Comparison of ENCODE assay signal across 18 mouse cellular contexts in the genomic region with DNA sequence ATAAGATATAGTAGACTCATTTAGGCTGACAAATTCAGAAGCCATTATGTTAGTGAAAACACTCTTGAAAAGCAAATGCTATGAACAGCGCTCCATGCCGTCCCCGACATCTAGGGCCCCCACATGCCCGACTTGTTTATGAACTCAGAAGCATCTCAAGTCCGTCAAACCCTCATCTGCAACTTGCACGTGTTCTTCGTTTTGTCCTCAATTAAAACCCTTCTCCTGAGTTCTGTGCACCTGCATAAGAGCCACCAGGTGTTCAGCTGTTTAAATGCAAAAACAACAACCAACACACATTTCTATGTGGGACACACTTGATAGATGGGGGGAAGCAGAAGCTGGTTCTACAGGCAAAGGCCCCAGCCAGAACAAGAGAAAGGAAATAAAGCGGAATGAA.
"Had no signal": no experiment of that assay in that cellular context is flagged by ENCODE, and none has a peak within 500 bp of the region (broad histone marks: within the 10 kb centered on the region; RNA-seq: fewer than 3 reads in every experiment).

No protein-coding gene starts in this region.

- H3K9ac ChIP-seq: liver, embryonic 13.5 days; neural tube, embryonic 12.5 days; neural tube, embryonic 15.5 days; stomach, embryonic 15.5 days had no signal

- H3K27me3 ChIP-seq: liver, embryonic 13.5 days; neural tube, embryonic 12.5 days; neural tube, embryonic 15.5 days; stomach, embryonic 15.5 days had no signal

- ATAC-seq: intestine, postnatal 0 days had no signal

- H3K9me3 ChIP-seq: liver, embryonic 13.5 days; neural tube, embryonic 12.5 days; neural tube, embryonic 15.5 days; stomach, embryonic 15.5 days had no signal

- H3K36me3 ChIP-seq: liver, embryonic 13.5 days; neural tube, embryonic 12.5 days; neural tube, embryonic 15.5 days; stomach, embryonic 15.5 days had no signal

- H3K27ac ChIP-seq: left cerebral cortex, adult 2 months; liver, embryonic 13.5 days; neural tube, embryonic 12.5 days; neural tube, embryonic 15.5 days; stomach, embryonic 15.5 days had no signal

- H3K4me1 ChIP-seq: liver, embryonic 13.5 days; neural tube, embryonic 12.5 days; neural tube, embryonic 15.5 days; stomach, embryonic 15.5 days had no signal

- DNase-seq: kidney, adult 2 months; kidney, postnatal 10 days; kidney, postnatal 36 days; layer of hippocampus, postnatal 36 days; liver, embryonic 13.5 days; lung, adult 2 months; lung, postnatal 14 days; lung, postnatal 4 days; midbrain, embryonic 14.5 days; right cerebral cortex, adult 18-20 months; right cerebral cortex, postnatal 14 days; right cerebral cortex, postnatal 4 days had no signal

- H3K4me3 ChIP-seq: left cerebral cortex, adult 2 months; liver, embryonic 13.5 days; neural tube, embryonic 12.5 days; neural tube, embryonic 15.5 days; stomach, embryonic 15.5 days had no signal

- H3K4me2 ChIP-seq: liver, embryonic 13.5 days; midbrain, embryonic 11.5 days; neural tube, embryonic 12.5 days; neural tube, embryonic 15.5 days; stomach, embryonic 15.5 days had no signal
